Mouse (Mus musculus) erythroblast, embryonic 14.5 days (primary cell): ENCODE data around the gene Tmem156.

ENCODE experiments used
- GATA1 ChIP-seq: IDR thresholded peaks from 2 replicates; pipeline ENCODE4 v1.6.1; 2012; ENCODE audit warnings: low read length, inconsistent platforms, mixed read lengths
- TAL1 ChIP-seq: IDR thresholded peaks from 3 replicates; pipeline ENCODE4 v1.6.1; 2012; ENCODE audit warnings: low read length, inconsistent platforms, mixed read lengths

GRCm38 (mm10) chr5:65096082-65096481 is 4.2 kb upstream of the Tmem156 start:
- TF ChIP-seq TAL1 (no peak), GATA1 (no peak)
